Mouse (Mus musculus): ENCODE results near the gene Tuba3b.

The Tuba3b gene

GRCm38 (mm10) chr6:145607746-145608145 is 7.8 kb upstream of the Tuba3b start:
- no peak for DNase-seq

- no peak for DNase-seq
Observed at GRCm38 (mm10) chr6:145608693-145609092, 6.9 kb upstream of the Tuba3b start.

- DNase-seq: no peak
Observed at GRCm38 (mm10) chr6:145610901-145611300, 4.7 kb upstream of the Tuba3b start.

GRCm38 (mm10) chr6:145612611-145613010 is 2.9 kb upstream of the Tuba3b start:
- DNase-seq: peak; percentile 45

GRCm38 (mm10) chr6:145614219-145614618 is 1.3 kb upstream of the Tuba3b start, which contains the start of gene Lmntd1:
Lmntd1 (minus strand) TSS chr6:145614319.
- DNase-seq: no peak

- DNase-seq: no peak
Observed at GRCm38 (mm10) chr6:145616402-145617229, 1.1 kb downstream of the Tuba3b start.

GRCm38 (mm10) chr6:145623141-145623540 is 7.6 kb downstream of the Tuba3b start:
- DNase-seq: no peak

- DNase-seq: no peak
Observed at GRCm38 (mm10) chr6:145630269-145630668, 14.7 kb downstream of the Tuba3b start.

GRCm38 (mm10) chr6:145634454-145634853 is 18.9 kb downstream of the Tuba3b start:
- DNase-seq: no peak

GRCm38 (mm10) chr6:145636682-145637081 is 21.1 kb downstream of the Tuba3b start:
- DNase-seq: no peak

GRCm38 (mm10) chr6:145638248-145638647 is 22.7 kb downstream of the Tuba3b start:
- DNase-seq: no peak

GRCm38 (mm10) chr6:145640971-145641506 is 25.5 kb downstream of the Tuba3b start:
- no peak for DNase-seq

GRCm38 (mm10) chr6:145651976-145652375 is 36.4 kb downstream of the Tuba3b start:
- DNase-seq: no peak

GRCm38 (mm10) chr6:145652986-145653385 is 37.4 kb downstream of the Tuba3b start:
- DNase-seq: no peak

- no peak for DNase-seq
Observed at GRCm38 (mm10) chr6:145653626-145654025, 38.1 kb downstream of the Tuba3b start.

- DNase-seq: no peak
Observed at GRCm38 (mm10) chr6:145654062-145654836, 38.7 kb downstream of the Tuba3b start.

GRCm38 (mm10) chr6:145655678-145656077 is 40.1 kb downstream of the Tuba3b start:
- no peak for DNase-seq

- no peak for DNase-seq
Observed at GRCm38 (mm10) chr6:145656740-145657591, 41.4 kb downstream of the Tuba3b start.

- no peak for DNase-seq
Observed at GRCm38 (mm10) chr6:145659116-145659515, 43.6 kb downstream of the Tuba3b start.

- no peak for DNase-seq
Observed at GRCm38 (mm10) chr6:145660943-145661342, 45.4 kb downstream of the Tuba3b start.

GRCm38 (mm10) chr6:145664208-145664607 is 48.7 kb downstream of the Tuba3b start:
- DNase-seq: no peak

- DNase-seq: no peak
Observed at GRCm38 (mm10) chr6:145665751-145666150, 50.2 kb downstream of the Tuba3b start.

- DNase-seq: no peak
Observed at GRCm38 (mm10) chr6:145667654-145668053, 52.1 kb downstream of the Tuba3b start.

Data from cerebellum, adult 8-10 months (tissue).